Mouse (Mus musculus) frontal cortex, postnatal 25 days (tissue): ENCODE measurements around the gene Asb4.

ENCODE experiments used
- DNase-seq, 2 experiments: peaks; one replicate each; pipeline ENCODE4 v3.0.0; 2022; ENCODE audit warnings: low spot score in 2 of 2

Asb4 gene

DNA sequence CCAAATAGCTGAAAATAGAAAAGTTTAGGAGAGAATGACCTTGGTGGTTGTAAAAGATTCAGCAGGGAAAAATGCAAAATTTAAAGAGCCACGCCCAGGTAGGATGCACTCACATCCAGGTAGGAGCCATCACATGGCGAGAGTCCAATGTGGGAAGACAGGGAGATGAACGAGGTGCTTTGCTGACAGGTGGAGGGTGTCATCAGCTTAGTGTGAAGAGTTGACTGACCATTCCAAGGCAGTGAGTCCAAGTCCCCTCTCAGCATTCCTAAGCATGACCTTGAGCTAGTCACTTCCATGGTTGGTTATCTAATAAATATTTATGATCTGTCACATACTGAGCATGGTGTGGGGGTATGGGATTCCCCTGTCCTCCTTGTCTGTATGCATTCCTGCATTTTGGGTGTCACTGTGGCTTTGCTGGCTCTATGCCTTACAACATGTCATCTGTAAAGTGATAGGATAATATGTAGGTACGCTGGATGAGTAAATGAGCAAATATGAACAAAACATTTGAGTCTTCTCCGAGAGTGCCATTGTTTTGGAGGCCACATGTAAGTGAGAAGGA lies 61.2 kb downstream of the Asb4 start:
- DNase-seq = no peak

- DNase-seq = no peak
Measured at GRCm38 (mm10) chr6:5447013-5447412, 63.8 kb downstream of the Asb4 start.

DNA sequence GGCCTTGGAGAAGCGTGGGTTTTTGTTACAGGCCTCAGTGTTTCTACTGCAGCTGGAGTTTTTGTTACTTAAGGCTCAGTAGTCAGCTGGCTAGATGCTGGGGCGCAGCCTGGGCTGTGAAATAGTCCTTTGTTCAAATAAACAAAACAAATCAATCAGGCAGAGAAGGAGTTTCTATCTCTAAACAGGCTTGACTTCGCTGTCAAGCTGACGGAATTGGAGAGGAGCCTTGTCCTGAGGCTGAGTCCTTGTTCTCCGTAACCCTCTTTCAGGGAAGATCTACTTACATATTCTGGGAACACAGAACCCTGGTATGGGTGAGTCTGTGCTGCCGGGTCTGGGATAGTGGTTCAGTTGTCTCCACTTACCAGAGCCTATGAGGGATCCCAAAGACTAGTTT lies 64.4 kb downstream of the Asb4 start:
- DNase-seq = no peak

DNA sequence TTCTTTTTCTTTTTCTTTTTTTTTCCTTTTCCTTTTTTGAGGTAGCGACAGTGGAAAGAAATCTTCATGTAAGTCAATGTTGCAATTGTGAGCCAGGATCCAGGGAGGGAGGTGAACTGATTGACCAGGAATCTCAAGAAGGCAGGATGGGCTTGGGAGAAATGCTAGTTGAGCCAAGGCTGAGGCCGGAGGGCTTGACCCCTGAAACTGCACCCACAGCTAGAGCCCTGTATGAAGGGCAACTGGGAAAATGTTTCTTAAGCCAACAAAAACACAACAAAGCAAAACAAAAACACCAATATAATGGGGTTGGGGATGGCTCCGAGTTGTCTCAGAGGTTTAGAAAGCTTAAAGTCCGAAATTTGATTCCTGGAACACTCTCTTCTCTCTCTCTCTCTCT lies 65.2 kb downstream of the Asb4 start:
- no peak for DNase-seq

DNA sequence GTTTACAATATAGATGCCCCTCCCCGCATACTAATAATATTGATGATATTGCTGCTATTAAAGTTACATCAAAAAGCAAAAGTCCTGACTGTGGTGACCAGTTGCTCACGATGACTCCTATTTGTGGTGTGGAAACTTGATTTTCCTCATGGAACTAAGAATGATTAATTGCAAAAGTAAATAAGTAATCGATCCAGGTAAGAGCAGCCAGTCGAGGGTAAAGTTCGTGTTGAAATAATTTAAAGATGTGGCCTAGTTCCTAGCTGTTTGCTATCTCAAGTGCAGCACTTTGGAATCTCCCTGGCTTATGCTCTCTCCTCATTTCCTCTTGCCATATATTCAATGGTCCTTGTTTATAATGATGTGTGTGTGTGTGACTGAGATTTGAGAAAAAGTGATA lies 66.7 kb downstream of the Asb4 start:
- DNase-seq = no peak

DNA sequence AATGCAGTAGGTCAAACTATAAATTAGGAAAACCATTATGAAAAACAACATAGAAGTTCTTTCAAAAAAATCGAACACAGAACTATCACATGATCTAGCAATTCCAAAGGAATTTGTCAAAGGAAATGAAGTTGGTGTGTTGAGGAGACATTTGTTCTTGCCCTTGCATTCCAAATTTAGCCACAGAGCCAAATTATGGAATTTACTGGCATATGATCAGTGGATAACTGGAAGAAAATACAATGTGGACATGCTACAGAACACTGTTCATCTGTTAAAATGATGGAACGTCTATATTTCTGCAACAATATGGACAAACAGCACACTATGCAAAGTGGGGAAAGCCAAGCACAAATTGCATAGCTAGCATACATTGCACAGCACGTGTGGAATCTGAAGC lies 72.7 kb downstream of the Asb4 start:
- no peak for DNase-seq

DNA sequence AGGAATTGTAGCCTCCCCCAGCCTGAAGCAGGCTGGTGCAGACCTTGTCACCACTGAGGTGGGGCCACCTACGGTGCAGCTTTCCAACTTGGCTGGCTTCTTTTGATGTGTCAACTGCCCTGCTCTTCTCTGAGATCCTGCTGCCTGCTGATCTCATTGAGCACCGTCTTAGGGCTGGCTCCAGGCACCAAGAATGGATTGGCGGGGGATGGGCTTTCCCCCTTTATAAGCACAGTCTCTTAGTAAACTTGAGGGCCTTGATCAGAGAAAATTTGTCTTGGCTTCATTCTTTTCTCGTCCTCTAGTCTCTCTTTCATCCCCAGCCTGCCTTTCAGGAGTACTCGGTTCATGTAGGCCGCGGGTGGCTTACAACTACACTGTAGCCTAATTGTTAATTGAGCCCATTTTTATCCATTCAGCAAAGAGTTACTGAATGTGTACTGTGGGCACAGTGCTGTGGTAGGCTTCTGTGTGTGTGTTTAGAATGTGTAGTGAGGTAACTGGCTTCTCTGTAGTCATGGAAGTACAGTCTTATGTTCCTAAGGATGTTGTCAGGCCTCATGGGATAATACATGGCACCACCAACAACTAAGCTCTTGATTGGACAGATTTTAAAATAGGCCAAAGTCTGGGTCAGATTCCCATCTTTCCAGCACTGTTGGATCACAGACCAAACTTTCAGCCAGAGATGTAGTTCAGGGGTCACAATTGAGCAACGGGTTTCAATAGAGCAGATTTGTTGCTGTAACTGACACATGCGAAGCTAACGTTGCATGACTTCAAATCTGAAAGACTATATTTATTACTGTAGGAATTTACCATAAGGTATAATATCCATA lies 87.5 kb downstream of the Asb4 start:
- no peak for DNase-seq

GRCm38 (mm10) chr6:5472692-5473091 lies 89.5 kb downstream of the Asb4 start:
- no peak for DNase-seq

DNA sequence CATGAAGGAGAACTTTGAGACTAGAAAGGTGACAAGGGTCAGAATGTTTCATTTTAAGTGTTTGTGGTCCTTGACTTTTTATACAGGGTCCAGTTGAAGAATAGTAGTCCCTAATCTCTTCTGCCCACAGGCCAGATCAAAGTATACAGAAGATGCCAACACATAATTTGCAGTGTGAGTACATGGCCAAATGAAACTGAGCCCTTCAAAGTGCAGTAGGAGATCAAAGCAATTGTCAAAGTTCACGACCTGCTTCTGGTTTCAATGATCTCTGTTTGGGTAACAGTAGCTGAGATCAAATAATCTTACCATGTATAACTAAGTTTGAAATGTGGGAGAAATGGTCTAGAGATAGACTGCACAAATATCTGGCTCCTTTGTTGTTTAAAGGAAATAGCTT lies 90.8 kb downstream of the Asb4 start:
- DNase-seq = no peak

DNA sequence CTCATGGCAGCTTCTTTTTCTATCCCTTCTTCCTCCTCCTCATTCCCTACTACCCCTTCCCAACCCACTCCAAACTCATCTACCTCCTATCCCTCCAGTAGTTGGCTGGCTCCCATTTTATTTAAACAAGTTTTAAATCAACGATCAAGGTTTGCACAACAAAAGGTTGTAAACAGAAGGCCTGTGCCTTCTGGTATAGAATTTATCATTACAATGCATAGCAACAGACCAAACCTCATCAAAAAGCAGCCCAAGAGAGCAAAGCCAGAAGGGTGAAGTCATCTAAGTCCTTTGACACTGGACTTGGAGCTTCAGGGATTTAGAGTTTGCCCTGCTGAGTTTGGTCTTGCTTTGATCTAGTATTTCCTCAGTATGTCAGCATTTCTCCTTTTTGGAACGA lies 97.9 kb downstream of the Asb4 start:
- DNase-seq = no peak

- DNase-seq = no peak
Measured at GRCm38 (mm10) chr6:5482270-5482783, 99.1 kb downstream of the Asb4 start.
